Mouse (Mus musculus) mature B cell (primary cell): ENCODE data around the gene Tacstd2.
"Not testable (repeated sequence)": the region's sequence is repeated elsewhere in the genome, so short reads cannot be mapped to it uniquely, and the experiment has no call there.

Source experiments
- in situ Hi-C: fragments of 300-500 bp; cut with MboI; formaldehyde crosslinking; loops from 2 replicates; pipeline ENCODE4 v1.14.3; 2019

Tacstd2 gene

DNA sequence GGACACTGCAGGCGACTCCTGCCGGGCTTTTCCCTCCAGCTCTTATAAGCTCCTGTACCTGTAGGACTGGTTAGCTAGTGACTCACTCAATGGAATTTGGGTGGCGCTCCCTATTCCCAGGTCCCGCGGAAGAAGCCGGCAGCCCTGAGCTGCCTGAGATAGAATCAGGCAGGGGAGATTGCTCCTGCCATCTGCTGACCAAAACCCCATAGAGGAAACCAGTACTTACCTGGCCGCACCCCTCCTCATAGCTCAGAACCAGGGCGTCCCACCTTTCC, at the start of gene Tacstd2:
Gene Tacstd2, minus strand, starts transcription at position 20 of the 278 bp plus-strand sequence.
- in situ Hi-C loops: no loop called here

DNA sequence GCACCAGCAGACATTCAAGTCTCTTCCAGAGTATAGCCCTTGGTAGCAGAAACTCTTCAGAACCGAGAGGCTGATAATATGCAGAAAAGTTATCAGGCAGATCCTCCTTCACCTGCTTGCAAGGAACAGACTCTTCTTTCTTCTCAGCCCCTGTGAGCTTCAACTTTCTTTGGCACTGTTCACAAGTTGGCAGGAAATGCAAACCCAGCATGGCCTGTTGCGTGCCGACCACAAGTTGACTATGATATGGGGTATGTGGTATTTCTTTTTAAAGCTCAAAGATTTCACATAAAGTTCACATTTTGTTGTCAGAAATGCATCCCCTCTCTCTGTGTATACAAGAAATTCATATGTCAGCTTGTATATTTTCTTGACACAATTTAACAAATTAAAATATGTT, 30.7 kb upstream of the Tacstd2 start:
- in situ Hi-C loops: no loop called here

DNA sequence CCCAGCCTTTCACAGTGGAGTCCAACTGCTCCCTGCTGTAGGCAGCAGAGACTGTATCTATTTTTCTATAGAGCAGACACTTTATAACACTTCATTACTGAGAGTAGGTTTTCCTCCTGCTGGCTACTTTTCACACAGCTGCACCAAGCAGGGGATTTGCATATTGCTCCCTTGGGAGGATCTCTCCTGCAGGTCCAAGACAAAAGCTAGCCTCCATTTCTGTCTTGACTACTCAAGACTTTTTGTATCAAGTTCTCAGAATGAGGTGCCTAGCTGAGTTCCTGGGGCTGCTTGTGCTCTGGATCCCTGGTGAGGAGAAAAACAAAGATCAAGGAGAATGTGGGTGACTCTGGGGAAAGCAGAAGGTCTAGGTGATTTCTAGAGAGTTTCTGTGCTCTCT, 19.8 kb upstream of the Tacstd2 start:
- in situ Hi-C loops: no loop called here

DNA sequence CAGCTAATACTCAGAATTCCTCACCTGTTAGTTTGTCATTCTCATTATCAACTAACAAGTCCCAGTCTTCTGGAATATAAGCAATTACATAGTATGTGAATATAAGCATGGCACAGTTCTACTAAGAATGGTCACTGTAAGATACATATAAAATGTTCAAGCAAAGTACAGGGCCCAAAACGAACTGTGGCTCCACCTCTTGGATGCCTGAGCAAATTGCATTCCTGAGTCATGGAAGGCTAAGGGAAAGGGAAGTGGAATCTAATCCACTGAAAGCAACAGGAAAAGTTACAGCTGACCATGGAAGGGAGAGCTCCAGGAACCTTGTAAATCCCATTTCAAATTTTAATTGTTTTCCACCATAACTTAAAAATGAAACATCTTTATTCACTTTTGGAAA, 14.0 kb upstream of the Tacstd2 start:
- in situ Hi-C loops: no loop called here

DNA sequence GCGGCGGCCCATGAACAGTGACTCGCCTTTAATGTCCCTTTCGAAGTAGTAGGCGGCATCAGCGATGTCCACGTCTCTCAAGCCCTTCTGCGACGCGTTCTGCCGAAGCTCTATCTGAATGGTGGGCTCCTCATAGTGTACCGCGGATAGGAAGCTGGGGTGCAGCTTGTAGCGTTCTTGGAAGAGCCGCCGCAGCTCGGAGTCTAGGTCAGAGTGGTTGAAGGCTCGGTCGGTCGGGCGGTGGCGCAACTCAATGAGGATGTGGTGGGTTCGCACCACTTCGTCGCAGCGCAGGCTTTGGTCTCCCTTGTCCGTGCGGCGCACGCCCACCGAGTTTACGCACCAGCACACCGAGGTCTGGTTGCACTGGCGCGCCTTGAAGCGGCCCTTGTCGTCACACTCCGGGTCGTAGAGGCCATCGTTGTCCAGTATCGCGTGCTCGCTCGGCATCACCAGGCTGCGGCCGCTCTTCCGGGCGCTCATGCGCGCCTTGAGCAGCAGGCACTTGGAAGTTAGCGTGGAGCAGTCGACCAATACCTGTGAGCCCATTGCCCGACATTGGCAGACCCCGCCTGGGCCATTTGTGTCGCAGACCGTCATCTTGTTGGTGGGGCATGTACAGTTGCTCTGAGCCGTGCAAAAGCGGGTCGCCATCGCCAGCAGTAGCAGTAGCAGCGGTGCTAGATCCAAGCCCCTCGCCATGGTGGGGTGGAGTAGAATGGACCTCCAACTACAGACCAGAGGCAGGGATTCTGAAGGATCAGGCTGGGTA, 405 bp downstream of the Tacstd2 start:
- in situ Hi-C loops: no loop called here

DNA sequence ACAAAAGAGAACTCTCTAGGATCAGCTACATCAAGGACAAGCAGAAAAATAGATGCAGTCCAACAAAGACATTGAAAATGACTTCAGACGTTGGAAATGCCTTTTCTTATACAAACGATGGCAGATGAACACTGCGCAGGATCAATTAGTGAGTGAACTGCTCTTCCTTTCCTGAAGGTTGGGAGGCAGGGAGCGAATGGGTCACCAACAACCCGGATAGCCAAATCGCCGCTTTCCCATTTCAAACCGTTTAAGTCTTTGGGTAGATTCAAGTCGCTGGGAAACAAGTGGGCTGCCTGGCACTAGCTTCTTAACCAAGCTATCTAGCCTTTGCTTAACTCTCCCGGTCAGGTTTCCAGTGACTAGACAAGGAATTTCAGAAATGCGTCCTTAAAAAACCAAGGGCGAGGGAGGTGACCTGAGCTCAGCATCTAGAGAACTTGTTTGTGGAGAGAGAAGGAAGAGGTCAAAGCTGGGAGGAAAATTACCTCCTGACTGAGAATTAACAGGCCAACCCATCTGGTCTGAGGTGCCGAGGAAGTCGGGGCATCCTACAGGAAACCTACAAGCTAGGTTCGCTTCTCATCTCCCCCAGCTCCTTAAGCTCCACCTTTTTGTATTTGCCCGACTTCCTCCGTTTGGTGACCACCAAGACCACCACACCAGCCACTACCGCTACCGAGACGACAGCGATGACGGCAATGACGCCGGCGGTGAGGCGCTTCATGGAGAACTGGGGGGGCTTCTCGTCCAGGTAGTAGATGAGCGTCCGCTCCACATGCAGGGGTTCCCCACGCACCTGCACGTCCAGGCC, 1.2 kb downstream of the Tacstd2 start:
- in situ Hi-C loops: no loop called here

DNA sequence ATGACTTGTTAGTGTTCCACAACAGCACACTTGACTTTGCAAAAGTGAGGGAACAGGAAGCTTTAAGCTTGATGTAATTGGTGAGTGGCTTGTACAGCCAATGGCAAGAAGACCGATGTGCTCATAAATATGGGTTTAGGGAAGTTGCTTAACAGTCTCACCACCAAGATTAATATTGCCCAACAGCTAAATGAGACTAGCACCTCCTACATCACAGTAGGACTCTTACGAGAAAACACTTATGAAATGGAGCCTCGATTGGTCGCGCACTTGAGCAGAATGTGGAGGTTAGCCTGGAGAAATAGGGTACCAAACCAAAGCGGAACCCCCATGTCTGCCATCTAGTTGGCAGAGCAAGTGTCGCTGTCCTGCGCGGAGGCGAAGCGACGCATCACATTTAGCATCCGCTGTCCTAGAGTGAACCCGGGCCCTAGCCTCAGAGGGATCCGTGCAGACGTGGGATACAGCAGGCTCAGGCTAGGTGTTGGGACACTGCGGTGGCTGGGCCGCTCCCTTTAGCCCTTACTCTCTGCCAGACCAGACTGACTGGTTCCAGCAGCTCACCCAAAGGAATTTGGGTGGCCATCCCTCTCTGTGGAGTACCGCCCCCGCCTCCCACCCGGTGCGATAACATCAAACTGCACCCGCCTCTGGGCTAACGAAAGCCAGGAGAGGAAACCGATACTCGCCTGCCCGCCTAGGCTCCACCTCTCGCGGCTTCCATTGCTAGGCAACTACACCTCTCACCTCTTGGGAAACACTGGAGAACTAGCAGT, 2.7 kb downstream of the Tacstd2 start:
- in situ Hi-C loops: no loop called here

DNA sequence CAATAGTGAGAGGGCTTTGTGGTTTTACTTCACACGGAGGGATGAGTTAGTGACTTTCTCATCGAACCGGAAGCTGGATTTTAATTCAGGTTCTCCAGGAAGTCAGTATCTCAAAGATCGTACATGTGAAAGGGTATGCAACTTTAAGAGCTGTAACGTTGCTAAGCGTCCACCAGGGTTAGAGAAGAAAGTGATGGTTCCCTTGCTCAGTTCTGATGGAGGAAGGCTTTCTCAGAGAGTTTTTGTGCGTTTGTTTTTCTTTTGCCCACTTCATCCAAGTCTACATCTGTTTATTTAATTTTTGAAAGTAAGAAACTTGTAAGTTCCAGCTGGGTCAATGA, 3.8 kb downstream of the Tacstd2 start:
- in situ Hi-C loops: no loop called here

DNA sequence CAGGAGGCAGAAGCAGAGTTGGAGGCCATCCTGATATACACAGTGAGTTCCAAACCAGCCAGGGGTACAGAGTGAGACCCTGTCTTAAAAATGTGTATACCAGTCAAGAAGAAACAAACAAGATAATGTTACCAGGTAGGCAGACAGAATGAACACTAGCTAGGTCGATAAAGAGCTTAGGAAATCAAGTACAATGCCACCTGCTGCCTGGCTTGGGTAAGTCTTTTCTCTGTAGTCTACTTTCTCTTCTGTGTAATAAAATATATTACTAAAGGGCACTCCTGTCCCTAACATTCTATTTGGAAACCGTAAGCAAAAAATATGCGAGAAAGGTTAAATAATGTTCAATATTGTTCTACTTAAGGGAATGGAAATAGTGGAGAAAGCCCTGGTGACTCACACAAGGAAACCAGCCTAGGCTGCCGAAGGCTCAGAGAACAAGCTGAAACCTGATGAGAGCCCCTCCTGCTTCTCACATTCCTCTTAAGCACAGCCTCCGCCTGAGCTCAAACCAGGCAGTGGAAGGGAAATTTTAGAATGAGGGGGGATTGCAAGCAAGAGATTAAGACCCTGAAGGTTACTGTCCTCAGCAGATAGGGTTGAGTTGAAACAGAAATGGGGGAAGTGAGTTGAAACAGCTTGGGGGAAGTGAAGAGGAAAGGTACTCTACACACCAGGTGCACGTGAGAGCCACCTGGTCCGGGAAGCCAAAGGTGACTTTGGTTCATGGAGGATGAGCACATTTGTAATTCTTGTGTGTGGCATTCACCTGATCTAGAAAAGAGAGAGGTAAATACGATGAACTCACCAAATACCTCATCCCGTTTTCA, 4.4 kb downstream of the Tacstd2 start:
- in situ Hi-C loops: no loop called here

DNA sequence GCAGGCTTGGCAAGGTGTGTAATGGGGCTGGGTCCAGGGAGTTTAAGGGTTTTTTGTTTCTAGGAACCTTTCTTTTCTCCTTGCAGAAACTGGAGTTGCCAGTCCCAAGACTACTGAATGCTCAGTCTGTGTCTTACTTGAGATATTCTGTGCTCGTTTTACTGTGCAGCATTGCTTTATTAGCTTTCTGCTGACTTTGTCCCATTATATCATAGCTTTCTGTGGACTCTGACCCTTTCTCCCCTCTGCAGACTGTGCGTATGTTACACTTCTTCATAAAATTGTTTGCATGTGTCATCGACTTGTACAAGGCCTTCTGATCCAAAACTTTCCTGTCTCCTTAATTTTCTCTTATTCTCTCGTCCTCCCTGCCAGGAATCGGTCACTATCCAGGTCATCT, 9.2 kb downstream of the Tacstd2 start:
- in situ Hi-C loops: no loop called here

DNA sequence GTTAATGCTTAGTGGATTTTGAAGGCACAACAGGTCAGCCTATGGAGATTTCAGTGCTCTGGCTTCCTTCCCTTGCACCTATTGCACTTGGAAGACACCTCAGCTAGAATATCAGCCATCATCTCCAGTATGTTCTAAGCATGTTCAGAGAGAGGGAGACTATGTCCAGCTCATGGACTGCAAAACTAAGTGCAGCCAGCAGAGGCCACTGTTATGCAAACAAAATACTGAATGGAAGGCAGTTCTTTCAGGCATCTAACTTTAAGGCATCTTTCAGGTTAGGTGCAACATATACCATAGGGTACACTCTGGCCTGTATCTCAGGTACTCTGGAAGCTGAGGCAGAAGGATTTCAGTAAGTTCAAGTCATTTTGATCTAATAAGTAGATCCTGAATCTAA, 24.8 kb downstream of the Tacstd2 start:
- in situ Hi-C loops: no loop called here

DNA sequence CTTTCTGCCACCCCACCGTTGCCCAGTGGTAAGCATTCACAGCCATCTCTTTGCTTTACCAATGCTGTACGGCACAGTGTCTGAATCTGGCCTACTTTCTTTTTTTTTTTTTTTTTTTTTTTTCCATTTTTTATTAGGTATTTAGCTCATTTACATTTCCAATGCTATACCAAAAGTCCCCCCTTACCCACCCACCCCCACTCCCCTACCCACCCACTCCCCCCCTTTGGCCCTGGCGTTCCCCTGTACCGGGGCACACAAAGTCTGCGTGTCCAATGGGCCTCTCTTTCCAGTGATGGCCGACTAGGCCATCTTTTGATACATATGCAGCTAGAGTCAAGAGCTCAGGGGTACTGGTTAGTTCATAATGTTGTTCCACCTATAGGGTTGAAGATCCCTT, 33.7 kb downstream of the Tacstd2 start:
- in situ Hi-C loops: not testable (repeated sequence)

DNA sequence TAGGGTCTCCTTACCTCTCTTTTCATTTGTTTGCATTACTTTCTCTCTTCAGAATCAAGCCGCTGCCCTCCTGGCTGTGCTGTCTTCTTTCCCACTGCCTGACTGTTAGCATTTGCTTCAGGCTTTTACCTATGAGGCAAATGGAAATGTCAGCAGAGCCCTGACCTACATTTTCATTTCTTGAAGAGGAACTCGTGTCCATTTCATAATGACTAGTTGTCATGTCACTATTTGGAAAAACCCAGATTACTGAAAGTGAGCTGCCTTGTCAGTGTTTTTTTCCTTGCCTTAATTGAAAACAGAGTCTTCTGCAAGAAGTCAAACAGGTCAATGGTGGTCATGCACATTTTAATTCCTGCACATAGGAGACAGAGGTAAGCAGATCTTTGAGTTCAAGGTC, 43.8 kb downstream of the Tacstd2 start, which contains the start of gene Il23r:
Gene Il23r, minus strand, starts transcription at position 101 of the 400 bp plus-strand sequence.
- in situ Hi-C loops: no loop called here
